Mouse (Mus musculus) cerebellum, adult 8-10 months (tissue): ENCODE data around the gene Gsg1l.
A peak's percentile ranks its signal among the peaks of the same experiment; 100 is the strongest.

Source experiments
- DNase-seq: peaks from one replicate; pipeline ENCODE4 v3.0.0; 2022

Gene Gsg1l

DNA sequence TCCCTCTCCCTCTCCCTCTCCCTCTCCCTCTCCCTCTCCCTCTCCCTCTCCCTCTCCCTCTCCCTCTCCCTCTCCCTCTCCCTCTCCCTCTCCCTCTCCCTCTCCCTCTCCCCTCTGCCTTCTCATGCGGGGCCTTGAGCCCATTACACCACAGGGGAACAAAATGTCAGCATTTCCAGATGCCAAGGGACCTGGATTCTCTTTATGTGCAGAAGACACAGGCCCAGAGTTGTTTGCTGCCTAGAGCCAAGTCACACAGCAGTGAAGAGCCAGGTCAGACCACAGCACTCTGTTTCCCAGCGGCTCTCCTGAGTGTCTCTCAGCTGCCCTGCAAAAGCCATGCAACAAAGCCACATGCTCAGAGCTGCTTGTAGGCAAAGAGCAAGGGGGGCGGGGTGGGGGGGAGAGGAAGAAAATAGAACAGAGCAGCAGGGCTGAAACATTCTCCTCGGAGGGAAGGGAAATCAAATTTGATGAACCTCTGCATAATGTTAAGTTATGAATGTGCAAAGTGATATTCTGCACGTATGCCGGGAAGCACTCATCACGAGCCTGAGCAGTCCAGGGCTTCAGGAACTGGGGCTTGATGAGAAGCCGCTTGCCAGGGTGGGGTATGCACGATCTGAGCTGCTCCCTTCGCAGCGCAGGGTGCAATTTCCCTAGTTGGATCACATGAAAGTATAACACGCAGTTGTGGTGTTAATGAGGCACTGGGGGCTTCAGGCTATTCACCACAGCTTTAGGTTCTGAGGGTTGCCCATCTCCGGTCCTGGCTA, 181.6 kb downstream of the Gsg1l start:
- no peak for DNase-seq

DNA sequence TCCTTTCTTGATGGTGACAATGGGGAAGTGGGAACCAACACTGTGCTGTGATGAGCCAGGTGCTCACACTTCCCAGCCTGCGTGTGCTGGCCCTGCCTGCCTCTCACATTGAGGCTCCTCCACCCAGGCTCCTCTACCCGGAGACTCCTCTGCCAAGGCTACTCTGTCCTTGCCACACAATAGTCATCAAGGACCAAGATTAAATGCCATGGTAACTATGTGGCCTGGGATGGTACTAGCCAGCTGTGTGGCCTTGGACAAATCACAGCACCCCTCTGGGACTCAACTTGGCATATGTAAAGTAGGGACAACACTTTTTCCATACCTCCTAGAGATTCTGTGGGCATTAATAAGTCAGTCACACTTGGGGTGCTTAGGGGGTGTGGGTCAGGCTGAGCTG, 182.3 kb downstream of the Gsg1l start:
- DNase-seq: no peak

DNA sequence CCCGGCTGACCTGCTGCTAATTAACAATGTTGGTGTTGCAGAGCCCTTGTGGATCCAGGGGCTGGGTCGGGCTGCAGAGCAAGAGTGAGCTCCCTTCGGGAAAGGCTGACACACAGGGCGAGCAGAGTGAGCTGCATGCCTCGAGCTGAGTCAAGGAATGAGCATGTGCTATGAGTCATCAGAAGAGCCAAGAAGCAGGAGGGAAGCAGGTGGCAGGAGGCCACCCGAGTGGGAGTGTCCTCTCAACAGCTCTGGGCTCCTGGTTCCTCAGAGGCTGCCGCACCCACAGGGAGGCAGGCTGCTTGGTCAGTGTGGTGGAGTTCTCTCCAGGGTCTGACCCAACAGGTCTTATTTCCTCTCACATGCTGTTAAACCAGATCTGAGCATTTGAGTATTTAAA, 183.2 kb downstream of the Gsg1l start:
- peak; percentile 37 for DNase-seq

DNA sequence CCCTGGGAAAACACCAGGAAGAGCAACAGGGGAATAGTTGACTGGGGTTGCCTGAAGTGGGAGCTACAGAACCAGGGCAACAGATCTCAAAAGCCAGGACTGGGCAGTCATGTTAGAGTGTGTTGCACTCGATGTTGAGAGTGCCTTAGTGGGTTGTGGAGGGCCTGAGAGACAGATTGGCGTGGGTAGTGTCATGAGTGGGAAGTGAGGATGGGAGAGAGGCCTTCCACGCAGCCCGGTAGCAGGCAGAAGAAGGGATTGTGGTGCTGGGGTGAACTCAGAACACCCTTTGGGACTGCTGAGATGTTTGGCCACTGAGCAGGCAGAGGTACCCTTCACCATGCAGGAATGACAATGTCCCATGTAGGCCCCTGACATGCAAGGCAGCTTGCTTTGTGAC, 185.2 kb downstream of the Gsg1l start:
- no peak for DNase-seq

DNA sequence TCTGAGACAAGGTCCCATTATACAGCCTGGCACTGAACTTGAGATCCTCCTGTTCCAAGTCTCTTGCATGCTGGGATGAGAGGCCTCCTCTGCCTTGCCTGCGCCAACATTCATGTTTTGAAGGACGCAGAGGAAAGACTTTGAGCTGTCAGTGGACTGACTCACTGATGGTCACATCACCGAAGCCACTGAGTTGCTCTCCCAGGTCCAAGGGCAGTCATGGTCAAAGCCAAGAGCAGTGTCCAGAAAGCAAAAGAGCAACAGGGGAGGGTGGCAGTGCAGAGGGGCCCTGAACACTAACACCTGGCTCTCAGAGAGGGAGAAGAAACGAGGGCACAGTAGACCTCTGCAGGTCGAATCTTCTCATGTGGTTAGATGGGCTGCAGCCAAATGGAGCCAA, 188.6 kb downstream of the Gsg1l start:
- DNase-seq: no peak

DNA sequence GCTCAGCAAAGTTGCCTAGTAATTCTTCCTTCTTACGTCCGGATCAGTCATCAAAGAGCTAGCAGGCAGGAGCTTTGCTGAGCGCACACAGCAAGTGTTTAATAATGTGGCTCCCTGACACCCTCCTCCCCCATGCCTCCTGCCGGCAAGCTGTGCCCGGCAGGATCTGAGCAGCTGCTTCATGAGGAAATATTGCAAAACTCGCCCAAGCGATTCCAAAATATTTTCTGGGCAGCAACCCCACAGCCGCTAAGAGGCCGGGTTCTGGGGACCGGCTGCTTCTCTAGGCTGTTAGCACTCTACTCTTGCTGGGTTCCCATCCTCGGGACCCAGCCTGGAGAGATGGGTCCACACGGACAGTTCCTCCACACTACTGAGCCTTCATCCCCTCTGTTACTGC, 193.8 kb downstream of the Gsg1l start:
- DNase-seq: no peak

DNA sequence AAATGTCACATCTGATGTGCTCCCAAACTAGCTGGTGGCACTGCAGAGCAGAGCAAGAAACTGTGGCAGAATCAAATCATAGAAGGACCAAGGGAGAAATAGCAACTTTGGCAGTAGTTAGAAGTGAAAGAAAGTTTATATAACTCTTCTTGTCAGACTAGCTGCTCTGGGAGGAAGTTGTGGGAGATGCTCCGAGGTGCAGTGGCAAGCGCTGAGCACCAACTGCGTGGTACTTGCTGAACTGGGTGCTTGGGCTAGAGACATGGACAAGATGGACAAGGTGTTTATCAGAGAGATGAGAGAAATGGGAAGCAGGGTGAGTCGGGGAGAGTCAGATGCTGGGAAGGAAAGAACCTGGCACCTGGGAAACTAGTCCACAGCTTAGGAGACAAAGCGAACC, 194.4 kb downstream of the Gsg1l start:
- no peak for DNase-seq

DNA sequence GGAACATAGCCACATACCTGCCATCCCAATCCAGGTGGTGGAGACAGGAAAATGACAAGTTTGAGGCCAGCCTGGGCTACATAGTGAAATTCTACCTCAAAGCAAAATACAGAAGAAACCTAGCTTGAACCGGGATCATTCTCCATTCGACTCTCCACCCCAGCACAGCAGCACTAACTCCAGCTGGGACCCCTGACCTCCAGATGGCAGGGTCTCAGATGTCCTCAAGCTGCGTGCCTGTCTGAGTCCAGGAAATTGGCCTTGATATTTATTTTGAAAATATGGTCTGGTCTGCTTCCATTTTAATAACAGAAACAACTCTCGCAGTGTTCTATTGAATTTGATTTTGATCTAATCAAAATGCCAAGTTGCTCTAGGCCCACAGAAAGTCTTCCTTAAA, 195.1 kb downstream of the Gsg1l start:
- no peak for DNase-seq

DNA sequence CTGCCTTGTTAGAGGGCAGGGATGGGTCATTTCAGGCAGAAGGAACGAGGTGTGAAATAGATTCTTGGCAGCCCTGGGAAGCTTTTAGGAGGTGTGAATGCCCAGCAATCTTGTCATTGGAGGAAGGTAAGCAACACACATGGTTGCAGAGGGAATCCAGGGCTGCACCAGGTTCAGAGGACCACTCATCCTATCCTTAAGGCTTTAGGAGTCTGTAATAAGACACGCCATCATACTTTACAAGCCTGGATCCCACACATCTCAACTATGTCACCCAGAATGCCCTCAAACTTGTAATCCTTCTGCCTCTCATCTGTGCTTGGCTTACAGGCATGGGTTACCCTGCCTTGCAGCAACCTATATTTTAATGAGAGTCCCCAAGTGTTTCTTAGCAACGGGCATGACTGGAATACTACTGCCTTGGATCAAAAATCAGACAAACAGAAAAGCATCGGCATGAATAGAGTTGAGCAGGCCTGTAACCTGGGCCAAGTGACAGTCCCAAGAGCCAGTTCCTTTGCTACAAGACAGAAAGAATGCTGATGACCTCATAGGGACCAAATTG, 196.0 kb downstream of the Gsg1l start:
- no peak for DNase-seq

DNA sequence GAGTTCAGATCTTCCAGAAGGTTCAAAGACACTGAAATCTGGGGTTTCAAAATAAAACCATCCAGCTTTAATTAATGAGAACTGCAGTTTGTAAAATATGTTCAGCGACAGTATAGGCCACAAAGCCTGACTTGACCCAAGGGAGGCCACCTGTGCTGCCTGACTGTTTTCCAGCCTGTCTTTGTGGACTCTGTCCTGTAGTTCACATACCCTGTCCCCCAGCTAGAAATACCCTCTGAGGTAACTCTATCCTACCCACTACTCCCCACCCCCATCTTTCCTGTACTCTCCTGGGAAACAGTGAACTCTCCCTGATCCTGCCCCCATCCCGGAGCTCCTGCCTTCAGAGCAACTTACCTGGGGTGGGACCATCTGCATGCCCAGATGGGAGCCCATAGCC, 199.0 kb downstream of the Gsg1l start:
- DNase-seq: no peak

DNA sequence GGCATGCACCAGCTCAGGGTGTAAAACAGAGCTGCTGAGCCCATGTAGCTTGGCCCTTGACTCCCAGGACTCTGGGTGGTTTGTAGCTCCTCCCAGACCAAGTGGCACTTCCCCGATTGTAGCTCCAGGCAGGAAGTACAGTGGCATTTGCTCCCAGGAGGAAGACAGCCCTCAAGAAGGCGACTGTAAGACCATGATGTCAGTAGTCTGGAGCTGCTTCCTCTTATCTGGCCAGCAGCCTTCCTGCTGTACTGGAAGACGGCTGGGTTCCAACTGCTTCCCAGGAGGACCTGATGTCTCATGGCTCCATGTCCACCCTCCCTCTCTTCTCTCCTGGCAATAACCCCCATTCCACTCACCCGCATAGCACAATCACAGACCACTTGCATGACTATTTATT, 204.2 kb downstream of the Gsg1l start:
- no peak for DNase-seq

DNA sequence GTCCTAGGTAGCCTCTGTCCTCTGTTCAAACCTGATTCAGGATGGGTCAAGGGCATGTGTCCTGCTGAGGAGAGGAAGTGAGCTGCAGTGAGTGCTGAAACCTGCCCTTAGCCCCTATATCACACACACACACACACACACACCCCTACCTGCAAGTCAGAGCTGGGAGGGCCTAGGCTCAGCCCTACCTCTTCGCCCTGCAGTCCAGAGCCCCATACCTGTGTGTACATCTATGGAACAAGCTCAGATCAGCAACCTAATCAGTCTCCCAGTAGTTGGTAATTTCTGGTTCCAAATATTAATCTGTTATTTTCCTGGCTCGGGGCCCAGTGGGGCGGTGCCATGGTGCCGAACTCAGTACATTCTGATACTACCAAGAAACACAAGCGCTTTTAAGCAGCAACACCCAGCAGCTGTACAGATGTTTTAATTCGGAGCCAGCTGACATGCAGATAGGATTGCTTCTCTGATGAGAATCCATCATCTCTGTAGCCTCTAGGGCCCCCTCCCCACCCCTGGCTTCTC, 208.2 kb downstream of the Gsg1l start:
- DNase-seq: no peak

DNA sequence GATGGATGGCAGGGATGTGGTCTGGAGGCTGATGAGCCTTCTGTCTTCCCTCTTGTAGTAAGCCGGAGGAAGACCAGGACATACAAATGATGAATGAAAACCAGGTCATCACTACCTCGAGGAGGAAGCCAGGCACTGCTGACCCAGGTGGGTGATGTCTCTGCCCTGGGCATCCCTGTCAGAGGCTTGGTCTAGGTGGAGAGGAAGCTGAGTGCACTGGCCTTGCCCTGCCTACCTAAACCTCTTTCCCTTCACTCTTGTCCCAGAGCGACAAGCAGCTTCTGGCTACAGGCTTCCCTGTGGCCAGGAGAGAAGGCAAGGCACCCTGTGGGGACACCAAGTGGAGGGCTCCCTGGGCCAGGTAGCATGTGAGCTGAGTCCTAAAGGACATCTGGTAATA, 209.3 kb downstream of the Gsg1l start:
- DNase-seq: no peak

DNA sequence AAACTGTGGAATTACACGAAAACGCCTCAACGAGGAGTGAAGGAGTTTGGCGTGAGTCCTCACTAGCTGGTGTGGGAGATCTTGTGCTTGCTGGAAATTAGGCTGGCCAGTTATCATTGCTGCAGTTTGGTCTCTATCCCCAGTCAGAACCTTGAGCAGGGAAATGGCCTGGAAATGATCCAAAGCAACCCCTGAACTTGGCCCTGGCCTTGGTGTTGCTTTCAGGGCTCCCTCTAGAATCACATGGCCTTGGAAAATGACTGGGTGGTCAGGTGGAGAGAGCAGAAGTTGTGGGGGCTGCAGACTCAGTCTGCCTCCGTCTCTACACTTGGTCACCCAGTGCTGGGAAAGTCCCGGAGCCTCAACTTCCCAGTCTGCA, 210.0 kb downstream of the Gsg1l start:
- DNase-seq: no peak

DNA sequence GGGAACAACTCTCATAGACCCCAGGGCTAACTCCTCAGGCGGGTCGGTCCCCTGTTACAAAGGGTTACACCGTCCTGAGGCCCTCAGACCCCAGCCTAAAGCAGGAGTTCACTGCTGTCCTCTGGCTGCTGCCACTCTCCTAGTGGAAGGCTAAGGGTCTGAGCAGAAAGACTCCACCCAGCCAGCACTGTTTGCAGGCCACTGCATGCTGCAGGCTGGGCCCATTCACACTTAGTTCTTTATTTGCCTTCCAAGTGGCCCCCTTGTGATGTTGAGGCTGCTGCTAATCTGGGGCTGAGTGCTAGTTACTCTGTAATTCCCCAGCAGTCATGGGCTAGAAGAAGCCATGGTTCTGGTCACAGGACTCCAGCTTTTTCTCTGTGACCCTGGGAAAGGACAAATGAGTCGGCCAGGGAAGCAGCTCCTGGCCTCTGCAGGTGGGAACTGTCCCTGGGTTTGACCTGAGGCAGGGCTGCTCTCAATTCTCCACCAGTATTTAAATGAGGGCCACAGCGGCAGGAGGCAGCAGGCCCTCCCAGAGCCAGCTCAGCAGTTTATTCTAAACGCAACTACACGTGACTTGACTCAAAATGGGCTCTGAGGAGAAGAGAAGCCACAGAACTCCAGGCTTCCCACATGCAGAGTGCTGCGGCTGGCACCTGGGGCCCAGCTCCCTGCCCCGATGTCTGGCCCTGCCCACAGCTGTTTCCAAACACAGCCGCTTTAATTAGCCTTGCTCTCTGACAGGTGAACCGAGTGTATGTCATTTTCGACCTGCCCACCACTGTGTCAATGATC, 210.6 kb downstream of the Gsg1l start:
- no peak for DNase-seq

DNA sequence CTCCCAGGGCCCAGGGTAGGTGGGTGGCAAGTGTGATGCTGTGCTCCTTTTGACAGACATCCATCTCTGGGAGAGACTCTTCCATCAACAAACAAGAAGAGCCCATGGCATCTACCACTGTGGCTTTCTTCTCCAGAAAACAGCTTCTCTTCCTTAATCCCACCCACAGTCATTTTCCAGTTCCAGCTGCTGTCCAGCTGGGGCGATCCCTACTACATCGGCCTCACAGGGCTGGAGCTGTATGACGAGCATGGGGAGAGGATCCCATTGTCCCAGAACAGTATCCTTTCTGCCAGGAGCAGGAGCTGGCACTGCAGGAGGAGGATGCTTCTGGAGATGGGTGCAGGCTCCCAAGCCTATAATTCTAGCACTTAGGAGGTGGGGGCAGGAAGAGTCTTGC, 213.6 kb downstream of the Gsg1l start:
- DNase-seq: no peak

DNA sequence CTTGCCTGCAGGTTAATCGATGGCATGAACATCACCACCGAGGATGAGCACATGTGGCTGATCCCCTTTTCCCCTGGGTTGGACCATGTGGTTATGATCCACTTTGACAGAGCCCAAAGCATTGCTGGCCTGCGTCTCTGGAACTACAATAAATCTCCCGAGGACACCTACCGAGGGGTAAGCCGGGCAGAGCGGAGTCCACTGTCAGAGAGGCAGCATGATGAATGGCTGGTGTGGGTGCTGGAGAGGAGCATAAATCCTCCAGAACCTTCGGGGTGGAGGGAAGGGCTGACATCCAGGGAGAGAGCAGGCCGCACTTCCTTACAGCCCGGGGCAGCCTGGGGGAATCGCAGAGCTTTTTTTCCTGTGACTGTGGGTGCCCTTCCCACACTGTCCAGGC, 217.0 kb downstream of the Gsg1l start:
- DNase-seq: no peak

DNA sequence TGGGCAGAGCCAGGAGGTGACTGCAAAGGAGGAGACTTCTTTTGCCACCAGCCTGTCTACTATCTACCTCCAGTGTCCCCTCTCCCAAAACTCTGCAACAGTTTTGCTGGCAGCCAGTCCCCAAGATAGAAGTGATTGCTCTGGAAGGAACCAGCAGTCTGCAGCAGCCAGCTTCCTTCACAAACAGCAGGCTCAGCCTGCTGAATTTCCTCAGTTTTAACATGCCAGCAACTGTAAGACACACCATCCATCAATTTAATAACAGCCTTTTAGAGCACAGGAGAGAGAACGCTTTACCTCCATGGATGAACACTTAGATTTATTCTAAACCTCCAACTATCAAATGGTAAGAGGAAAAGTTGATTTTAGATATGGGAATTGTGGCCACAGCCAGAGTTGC, 218.2 kb downstream of the Gsg1l start:
- DNase-seq: no peak

DNA sequence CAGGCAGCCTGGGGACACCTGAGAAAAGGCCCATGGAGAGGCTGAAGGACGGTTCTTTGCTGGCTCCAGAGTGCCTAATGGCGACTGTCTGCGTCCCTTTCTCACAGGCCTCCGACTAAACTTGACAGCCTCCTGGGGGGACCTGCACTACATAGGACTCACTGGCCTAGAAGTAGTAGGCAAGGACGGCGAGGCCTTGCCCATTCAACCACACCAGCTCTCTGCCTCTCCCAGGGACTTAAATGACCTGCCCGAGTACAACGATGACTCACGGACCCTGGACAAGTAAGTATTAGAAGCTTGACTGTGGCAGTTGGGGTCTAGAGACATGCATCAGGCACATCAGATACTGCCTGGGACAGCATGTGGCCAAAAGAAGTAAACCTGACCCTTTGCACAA, 221.8 kb downstream of the Gsg1l start:
- DNase-seq: no peak

DNA sequence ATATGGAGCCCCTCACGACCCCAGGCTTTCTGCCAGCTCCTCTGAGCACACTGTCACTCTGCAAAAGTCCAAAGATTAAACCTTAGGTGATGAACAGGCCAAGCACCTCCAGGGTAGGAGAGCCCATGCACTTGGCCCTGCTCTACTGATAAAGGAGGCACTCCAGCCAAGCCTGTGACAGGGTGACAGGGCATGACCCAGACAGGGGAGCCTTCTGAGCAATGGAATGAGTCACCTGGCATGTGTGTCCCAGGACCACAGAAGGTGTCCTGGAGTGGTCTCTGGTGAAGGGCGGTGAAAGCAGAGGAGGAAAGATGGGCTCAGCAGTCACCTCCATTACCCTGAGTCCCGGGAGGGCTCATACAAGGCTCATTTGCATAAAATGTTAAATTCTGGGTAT, 222.6 kb downstream of the Gsg1l start:
- no peak for DNase-seq

DNA sequence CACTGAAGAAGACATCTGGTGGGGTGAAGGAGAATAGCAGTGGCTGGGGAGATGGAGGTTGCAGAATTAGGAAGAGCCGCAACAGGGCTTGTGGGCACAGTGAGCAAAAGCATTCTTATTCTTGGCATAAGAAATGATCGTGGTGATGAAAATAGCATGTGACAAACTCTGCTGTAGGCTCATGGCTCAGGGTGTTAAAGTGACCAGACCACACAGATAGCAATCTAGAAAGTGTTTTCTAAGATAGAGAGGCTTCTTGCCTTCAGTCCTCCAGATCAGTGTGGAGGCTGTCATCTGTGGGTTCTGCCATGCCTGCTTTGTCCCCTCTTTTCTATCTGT, 234.7 kb downstream of the Gsg1l start:
- DNase-seq: no peak

DNA sequence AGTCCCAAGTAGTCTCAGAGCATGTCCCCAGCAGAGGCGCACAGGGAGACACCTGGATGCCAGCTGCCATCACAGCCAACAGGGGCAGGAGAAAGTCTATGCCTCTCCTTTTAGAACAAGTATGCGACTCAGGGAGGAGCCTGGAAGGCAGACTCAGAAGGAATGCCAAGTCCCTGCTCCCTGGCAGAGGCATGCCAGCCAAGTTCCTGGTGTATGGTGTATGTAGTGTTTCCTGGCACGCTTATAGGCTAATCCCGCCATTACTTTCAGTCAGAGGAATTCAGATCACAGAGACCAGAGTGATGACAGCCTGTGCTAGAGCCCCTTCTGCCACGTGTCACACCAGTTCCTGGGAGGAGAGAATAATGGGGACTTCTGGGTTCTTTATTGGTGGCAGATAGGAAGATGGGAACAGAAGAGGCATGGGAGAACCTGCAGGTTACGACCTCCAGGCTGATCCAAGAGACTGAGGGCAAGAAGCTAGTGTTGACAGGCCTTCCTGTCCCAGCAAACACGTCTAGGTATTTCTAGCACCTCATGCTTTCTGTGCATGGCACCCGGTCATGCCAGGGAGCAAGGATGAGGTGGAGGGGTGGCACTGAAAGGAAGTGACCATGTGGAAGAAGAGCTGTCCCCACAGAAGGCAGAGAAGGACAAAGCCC, 235.2 kb downstream of the Gsg1l start:
- DNase-seq: no peak

DNA sequence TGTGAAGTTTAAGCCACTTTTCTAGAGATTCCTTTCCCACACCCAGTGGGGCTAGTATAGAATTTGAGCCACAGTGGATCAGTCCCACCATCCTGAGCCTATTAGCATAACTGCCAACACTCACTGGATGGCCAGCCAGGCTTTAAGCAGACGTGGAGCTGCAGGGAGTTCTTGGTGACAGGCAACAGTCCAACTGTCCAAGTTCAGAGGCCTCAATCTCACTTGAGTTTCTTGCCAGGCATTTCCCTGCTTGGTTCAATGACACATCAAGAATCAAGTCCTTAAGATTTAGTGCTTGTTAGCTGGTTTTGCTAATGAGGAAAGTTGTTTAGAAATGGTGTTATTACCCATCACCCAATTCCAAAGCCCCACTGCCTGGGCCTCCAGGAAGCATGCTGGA, 236.6 kb downstream of the Gsg1l start:
- DNase-seq: no peak
